Mouse (Mus musculus) liver, embryonic 13.5 days (tissue): ENCODE measurements around the gene Gm14403. TPM values are rescaled to one million over a fixed set of nuclear protein-coding genes. Genes with fewer than 3 reads are reported as not detected.
"Not testable (repeated sequence)": the region's sequence is repeated elsewhere in the genome, so short reads cannot be mapped to it uniquely, and the experiment has no call there.

ENCODE experiments used
- ATAC-seq: fragments of 200-750 bp; cut with Nextera tagmentation; 2 replicates; pipeline ENCODE4 v1.8.0; 2017; ENCODE audit warnings: low read depth, mild to moderate bottlenecking, moderate number of reproducible peaks, moderate library complexity
- DNase-seq: peaks from one replicate; pipeline ENCODE4 v3.0.0; 2022
- H3K27ac ChIP-seq: fragments of 300-500 bp; sonication (generic); 2 replicates; pipeline ENCODE4 v1.5.1; 2015; ENCODE audit warnings: moderate library complexity, mild to moderate bottlenecking, inconsistent platforms
- H3K27me3 ChIP-seq: fragments of 300-500 bp; sonication (generic); 2 replicates; pipeline ENCODE4 v1.6.1; 2015; ENCODE audit warnings: mild to moderate bottlenecking, inconsistent platforms
- H3K36me3 ChIP-seq: fragments of 300-500 bp; sonication (generic); 2 replicates; pipeline ENCODE4 v1.6.1; 2015; ENCODE audit warnings: mild to moderate bottlenecking, inconsistent platforms
- H3K4me1 ChIP-seq: fragments of 300-500 bp; sonication (generic); replicated peaks from 2 replicates; pipeline ENCODE4 v1.6.1; 2015; ENCODE audit warnings: inconsistent platforms
- H3K4me2 ChIP-seq: fragments of 300-500 bp; sonication (generic); 2 replicates; pipeline ENCODE4 v1.6.1; 2015; ENCODE audit warnings: inconsistent platforms, mild to moderate bottlenecking, moderate library complexity
- H3K4me3 ChIP-seq: fragments of 300-500 bp; sonication (generic); replicated peaks from 2 replicates; pipeline ENCODE4 v1.5.1; 2015; ENCODE audit warnings: mild to moderate bottlenecking, inconsistent platforms
- H3K9ac ChIP-seq: fragments of 300-500 bp; sonication (generic); 2 replicates; pipeline ENCODE4 v1.6.1; 2015; ENCODE audit warnings: mild to moderate bottlenecking, inconsistent platforms
- H3K9me3 ChIP-seq: fragments of 300-500 bp; sonication (generic); replicated peaks from 2 replicates; pipeline ENCODE4 v1.6.1; 2016; ENCODE audit warnings: inconsistent platforms
- WGBS: fragments of 180-500 bp; shearing (Covaris S2); methylation state at CpG from one replicate; pipeline ENCODE4 v1.1.7; 2015; ENCODE audit not compliant: insufficient replicate concordance; 5-methylcytosine and 5-hydroxymethylcytosine counted together
- polyA plus RNA-seq: library from polyadenylated mRNA; unstranded; fragments of >200 nt; fragmentation: Nextera tagmentation; extraction: Ambion mirVana; gene quantifications from 2 replicates; pipeline ENCODE4 v1.2.1, GENCODE M21; 2015

Gm14403 gene
- polyA plus RNA-seq = 1.3 and 1.5 TPM in 2 replicates

GRCm38 (mm10) chr2:177498067-177498466 lies at the start of gene Gm14403:
Gene Gm14403, plus strand, starts transcription at chr2:177498215.
- not testable (repeated sequence) for H3K36me3 ChIP-seq, H3K9ac ChIP-seq, H3K27me3 ChIP-seq, H3K9me3 ChIP-seq, H3K27ac ChIP-seq, ATAC-seq, H3K4me1 ChIP-seq
- WGBS = 17% methylated on average over 7 of the region's 7 CpGs
- peak within 1 kb of the TSS; percentile 54 for H3K4me2 ChIP-seq
- peak within 1 kb of the TSS; percentile 53 for H3K4me3 ChIP-seq
- peak; percentile 17 for DNase-seq

- not testable (repeated sequence) for H3K4me1 ChIP-seq, H3K27me3 ChIP-seq, H3K36me3 ChIP-seq, H3K27ac ChIP-seq, H3K9me3 ChIP-seq, ATAC-seq
- Histone ChIP-seq H3K4me2 (peak within 1 kb of the TSS; percentile 53), H3K4me3 (peak within 1 kb of the TSS; percentile 54), H3K9ac (peak within 1 kb of the TSS; percentile 45; the same call in 1 of the 2 replicates)
- 7% methylated on average over 8 of the region's 9 CpGs for WGBS
- peak; percentile 12 for DNase-seq
These were observed 33.3 kb upstream of the Gm14403 start, which contains the start of gene Zfp970 for GRCm38 (mm10) chr2:177464676-177465075. Gene Zfp970, plus strand, starts transcription at chr2:177464733.

DNA sequence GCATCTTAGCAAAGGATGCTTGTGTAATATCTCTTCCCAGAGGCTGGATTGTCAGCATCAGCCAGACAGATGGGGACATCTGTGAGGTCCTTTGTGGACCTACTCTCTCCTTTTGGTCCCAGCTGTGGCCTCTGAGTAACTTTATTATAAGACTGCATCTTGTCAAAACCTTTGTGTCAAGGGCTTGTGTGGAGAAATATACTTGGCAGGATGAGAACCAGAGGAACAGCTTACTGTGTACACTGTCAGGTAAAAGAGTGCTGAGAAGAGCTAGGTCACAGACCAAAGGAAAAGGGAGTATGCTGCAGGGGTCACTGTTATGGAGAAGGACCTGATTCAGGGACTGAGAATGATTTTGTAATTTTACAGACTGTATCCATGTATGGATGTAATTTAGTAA lies 29.8 kb upstream of the Gm14403 start:
- not testable (repeated sequence) for H3K27me3 ChIP-seq, ATAC-seq, H3K36me3 ChIP-seq, H3K9me3 ChIP-seq, H3K4me2 ChIP-seq, DNase-seq, H3K4me3 ChIP-seq, H3K4me1 ChIP-seq, H3K9ac ChIP-seq, H3K27ac ChIP-seq

GRCm38 (mm10) chr2:177472261-177472660 lies 25.8 kb upstream of the Gm14403 start:
- H3K27ac ChIP-seq, H3K4me2 ChIP-seq, H3K4me1 ChIP-seq, H3K9ac ChIP-seq, ATAC-seq, DNase-seq, H3K36me3 ChIP-seq, H3K9me3 ChIP-seq, H3K4me3 ChIP-seq, H3K27me3 ChIP-seq: not testable (repeated sequence)
- 68% methylated on average over 5 of the region's 10 CpGs for WGBS

DNA sequence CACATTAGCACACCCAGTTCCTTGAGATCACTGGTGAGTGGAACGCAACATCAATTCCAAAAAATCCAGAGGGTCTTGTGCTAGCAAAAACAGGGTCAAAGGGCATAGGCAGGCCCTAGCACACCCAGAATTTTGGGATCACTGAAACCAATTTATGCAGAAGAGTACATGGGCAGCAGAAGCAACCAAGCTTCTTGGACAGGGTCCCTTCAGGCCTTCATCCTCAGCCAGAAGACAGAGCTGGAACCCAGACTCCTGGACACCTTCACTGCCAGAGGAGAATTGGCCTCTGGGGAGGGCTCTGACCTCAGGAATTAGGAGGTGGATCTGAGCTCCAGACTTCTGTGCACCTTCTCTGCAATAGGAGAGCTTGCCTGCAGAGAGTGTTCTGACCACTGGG lies 16.0 kb upstream of the Gm14403 start:
- H3K36me3 ChIP-seq, H3K9me3 ChIP-seq, H3K4me1 ChIP-seq, H3K4me3 ChIP-seq, DNase-seq, H3K9ac ChIP-seq, ATAC-seq, H3K27ac ChIP-seq, H3K4me2 ChIP-seq, H3K27me3 ChIP-seq: not testable (repeated sequence)
- 85% methylated on average over 1 of the region's 1 CpGs for WGBS

- H3K4me1 ChIP-seq, H3K27me3 ChIP-seq, H3K9ac ChIP-seq, H3K27ac ChIP-seq, H3K4me3 ChIP-seq, DNase-seq, H3K4me2 ChIP-seq, H3K36me3 ChIP-seq, H3K9me3 ChIP-seq, ATAC-seq: not testable (repeated sequence)
- WGBS = 71% methylated on average over 11 of the region's 11 CpGs
These were observed 14.6 kb upstream of the Gm14403 start for GRCm38 (mm10) chr2:177483238-177483948.

GRCm38 (mm10) chr2:177499182-177499581 lies 1.2 kb downstream of the Gm14403 start:
- not testable (repeated sequence) for H3K9me3 ChIP-seq, H3K27ac ChIP-seq, H3K4me2 ChIP-seq, DNase-seq, H3K36me3 ChIP-seq, H3K4me3 ChIP-seq, H3K27me3 ChIP-seq, H3K4me1 ChIP-seq, H3K9ac ChIP-seq, ATAC-seq
- 33% methylated on average over 1 of the region's 1 CpGs for WGBS

DNA sequence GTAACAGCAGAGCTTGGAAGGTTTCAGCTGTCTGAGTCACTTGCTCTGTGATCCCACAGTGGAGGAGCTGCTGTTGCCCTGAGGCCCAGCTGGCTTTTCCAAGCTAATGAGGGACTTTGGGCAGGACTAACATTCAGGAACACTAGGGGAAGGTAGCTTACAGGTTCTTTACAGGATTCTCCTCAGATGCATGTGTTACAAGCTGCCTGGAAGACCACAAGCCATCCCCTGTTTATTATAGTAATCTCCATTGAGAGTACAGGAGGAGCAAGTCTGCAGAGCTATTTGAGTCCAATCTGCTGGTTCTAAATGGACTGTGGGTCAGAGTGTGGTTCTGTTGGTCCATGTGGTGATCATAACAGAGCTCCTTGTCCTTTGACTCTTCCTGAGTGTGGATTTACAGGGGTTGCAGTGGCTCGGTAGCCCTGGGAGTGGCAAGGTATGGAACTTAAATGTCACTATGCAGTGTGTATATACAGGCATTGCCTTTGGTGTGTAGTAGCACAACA lies 7.2 kb downstream of the Gm14403 start:
- H3K27ac ChIP-seq, H3K9ac ChIP-seq, H3K4me1 ChIP-seq, H3K4me2 ChIP-seq, H3K4me3 ChIP-seq, DNase-seq, H3K27me3 ChIP-seq, ATAC-seq, H3K36me3 ChIP-seq, H3K9me3 ChIP-seq: not testable (repeated sequence)
- 63% methylated on average over 1 of the region's 1 CpGs for WGBS

DNA sequence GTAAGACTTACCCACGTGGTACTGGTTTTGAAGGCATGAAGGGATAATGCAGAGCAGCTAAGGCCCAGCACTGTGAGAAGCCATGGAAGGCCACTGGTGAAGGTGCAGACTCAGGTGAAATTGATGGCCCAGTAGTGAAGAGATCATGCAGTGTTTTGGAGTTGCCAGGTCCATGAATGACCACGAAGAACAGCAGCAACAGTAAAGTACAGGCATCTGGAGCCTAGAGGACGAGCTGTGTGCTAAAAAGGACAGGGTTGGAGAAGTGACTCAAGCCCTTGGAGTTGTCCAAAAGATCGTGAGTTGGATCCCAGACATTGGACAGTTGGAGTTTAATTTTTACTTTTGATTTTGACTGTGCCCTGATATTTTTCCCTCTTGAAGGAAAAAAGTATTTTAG lies 13.4 kb downstream of the Gm14403 start:
- DNase-seq, H3K4me1 ChIP-seq, ATAC-seq, H3K4me2 ChIP-seq, H3K27me3 ChIP-seq, H3K36me3 ChIP-seq, H3K9me3 ChIP-seq, H3K4me3 ChIP-seq, H3K9ac ChIP-seq, H3K27ac ChIP-seq: not testable (repeated sequence)
- WGBS = 44% methylated on average over 4 of the region's 4 CpGs

DNA sequence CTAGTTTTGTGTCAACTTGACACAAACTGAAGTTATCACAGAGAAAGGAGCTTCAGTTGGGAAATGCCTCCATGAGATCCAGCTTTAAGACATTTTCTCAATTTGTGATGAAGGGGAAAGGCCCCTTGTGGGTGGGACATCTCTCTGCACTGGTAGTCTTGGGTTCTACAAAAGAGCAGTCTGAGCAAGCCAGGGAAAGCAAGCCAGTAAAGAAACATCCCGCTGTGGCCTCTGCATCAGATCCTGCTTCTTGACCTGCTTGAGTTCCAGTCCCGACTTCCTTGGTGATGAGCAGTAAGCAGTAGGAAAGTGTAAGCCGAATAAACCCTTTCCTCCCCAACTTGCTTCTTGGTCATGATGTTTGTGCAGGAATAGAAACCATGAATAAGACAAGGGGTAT lies 14.0 kb downstream of the Gm14403 start:
- H3K4me2 ChIP-seq, ATAC-seq, H3K4me1 ChIP-seq, H3K9ac ChIP-seq, H3K9me3 ChIP-seq, H3K4me3 ChIP-seq, H3K27ac ChIP-seq, H3K27me3 ChIP-seq, DNase-seq, H3K36me3 ChIP-seq: not testable (repeated sequence)
- 67% methylated on average over 3 of the region's 3 CpGs for WGBS

DNA sequence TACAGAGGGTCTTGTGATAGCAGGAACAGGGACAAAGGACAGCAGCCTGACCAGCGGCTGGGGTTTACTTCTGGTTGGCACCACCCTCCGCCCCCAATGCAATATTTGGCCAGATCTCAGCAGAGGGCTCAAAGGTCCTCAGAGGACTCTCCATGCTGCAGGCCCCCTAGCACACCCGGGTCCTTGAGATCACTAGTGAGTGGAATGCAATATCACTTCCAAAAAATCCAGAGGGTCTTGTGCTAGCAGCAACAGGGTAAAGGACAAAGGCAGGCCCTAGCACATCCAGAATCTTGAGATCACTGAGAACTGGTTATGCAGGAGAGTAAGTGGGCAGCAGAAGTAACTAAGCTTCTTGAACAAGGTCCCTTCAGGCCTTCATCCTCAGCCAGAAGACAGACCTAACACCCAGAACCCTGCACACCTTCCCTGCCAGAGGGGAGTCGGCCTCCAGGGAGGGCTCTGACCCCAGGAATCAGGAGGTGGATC lies 16.0 kb downstream of the Gm14403 start:
- H3K36me3 ChIP-seq, ATAC-seq, H3K9me3 ChIP-seq, H3K4me3 ChIP-seq, H3K9ac ChIP-seq, H3K4me2 ChIP-seq, H3K27me3 ChIP-seq, H3K27ac ChIP-seq, DNase-seq, H3K4me1 ChIP-seq: not testable (repeated sequence)
- 63% methylated on average over 4 of the region's 4 CpGs for WGBS

DNA sequence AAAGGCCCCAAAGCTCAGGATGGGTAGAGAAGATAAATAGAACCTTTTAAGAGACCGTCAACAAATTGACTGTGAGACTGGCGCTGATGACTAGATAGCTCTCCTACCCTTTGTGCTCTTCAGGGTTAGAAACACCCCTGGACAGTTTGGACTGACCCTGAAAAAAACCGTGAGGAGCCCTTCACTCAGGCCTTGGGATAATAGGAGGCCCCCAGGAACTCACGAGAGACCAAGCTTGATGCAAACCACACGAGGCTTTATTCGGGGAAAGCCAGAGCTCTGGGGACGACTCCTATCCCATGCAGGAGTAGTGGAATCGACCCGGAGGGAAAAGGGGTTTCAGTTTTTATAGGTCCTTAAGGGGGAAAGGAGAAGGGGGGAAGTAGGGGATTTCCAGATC lies 19.7 kb downstream of the Gm14403 start:
- 67% methylated on average over 9 of the region's 9 CpGs for WGBS
- H3K4me1 ChIP-seq, ATAC-seq, H3K4me2 ChIP-seq, H3K27me3 ChIP-seq, H3K4me3 ChIP-seq, H3K9ac ChIP-seq, H3K36me3 ChIP-seq, H3K9me3 ChIP-seq, DNase-seq, H3K27ac ChIP-seq: not testable (repeated sequence)
